Mouse (Mus musculus): Measurements from ENCODE around the gene Psapl1.

GRCm38 (mm10) chr5:36186294-36187053 lies 17.3 kb upstream of the Psapl1 start:
- TF ChIP-seq CTCF (IDR thresholded peaks at IDR 0.05; ENCODE audit: control insufficient read depth, insufficient read depth, insufficient read length) (no peak), MAX (IDR thresholded peaks at IDR 0.05) (no peak), USF1 (IDR thresholded peaks at IDR 0.05; ENCODE audit: low read depth) (no peak), MYOG (IDR thresholded peaks at IDR 0.05; ENCODE audit: control insufficient read depth, extremely low read depth, insufficient read length) (no peak), CEBPB (IDR thresholded peaks at IDR 0.05; ENCODE audit: low read depth) (no peak)

Measured in C2C12 (cell line).